Mouse (Mus musculus) testis, postnatal 10 days (tissue): ENCODE results near the gene Hras.

ENCODE experiments used
- DNase-seq: peaks from one replicate; pipeline ENCODE4 v3.0.0; 2021; ENCODE audit warnings: low spot score

Hras gene

DNA sequence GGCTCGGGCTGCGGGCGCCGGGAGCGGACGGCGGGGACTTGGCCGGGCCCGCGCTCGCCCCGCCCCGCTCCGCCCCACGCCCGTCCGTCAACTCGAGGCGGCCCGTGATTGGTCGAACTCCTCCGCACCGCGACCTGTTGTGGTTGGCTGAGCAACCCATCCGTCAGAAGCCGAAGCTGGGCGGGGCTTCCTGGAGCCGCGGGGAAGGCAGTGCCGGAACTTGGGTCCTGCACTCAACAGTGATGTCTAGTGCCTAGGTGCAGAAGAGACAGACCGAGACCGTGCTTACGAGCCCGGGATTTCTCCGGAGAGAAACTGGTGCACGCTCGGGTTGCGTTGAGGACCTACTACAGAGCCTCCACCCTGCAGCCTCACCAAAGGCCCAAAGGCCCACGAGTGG lies at the start of gene Hras, which contains the start of gene Lrrc56:
Hras (minus strand) TSS at position 58 of the 400 bp plus-strand sequence.
Lrrc56 (plus strand) TSS at position 210 of the 400 bp plus-strand sequence.
- peak; percentile 99 for DNase-seq

DNA sequence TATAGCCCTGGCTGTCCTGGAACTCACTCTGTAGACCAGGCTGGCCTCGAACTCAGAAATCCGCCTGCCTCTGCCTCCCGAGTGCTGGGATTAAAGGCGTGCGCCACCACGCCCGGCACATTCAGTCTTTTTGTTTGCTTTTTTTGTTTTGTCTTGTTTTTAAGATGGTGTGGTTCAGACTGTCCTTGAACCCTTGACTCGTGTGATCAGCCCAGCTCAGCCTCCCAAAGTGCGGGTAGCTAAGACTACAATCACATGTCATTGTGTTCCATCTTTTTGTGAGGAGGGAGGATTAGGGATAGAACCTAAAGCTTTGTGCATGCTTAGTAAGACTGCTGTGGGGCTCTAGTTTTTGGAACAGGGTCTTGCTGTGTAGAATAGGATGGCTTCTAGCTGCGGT lies 37.7 kb upstream of the Hras start:
- DNase-seq: no peak

- DNase-seq: no peak
Measured at GRCm38 (mm10) chr7:141231111-141231510, 37.3 kb upstream of the Hras start.

GRCm38 (mm10) chr7:141230570-141230969 lies 36.8 kb upstream of the Hras start:
- DNase-seq: no peak

DNA sequence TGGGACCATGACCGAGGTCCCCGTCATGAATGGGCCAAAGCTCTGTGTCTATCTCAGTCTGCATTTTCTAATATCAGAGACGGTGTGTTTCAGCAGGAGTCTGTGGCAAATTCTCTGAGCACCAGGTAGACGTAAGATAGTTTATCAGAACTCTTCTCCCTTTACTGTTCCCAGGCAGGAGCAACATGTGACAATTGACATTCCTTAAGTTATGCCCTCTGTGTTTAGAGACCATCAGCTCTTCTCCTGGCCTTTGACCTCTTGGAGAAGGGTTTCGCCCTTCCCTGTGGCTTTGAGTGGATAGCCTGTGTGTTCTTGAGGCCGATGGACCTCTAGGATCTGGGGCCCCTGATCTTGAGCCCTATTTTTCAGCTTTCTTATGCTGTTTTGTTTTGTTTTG lies 35.9 kb upstream of the Hras start:
- DNase-seq: no peak

DNA sequence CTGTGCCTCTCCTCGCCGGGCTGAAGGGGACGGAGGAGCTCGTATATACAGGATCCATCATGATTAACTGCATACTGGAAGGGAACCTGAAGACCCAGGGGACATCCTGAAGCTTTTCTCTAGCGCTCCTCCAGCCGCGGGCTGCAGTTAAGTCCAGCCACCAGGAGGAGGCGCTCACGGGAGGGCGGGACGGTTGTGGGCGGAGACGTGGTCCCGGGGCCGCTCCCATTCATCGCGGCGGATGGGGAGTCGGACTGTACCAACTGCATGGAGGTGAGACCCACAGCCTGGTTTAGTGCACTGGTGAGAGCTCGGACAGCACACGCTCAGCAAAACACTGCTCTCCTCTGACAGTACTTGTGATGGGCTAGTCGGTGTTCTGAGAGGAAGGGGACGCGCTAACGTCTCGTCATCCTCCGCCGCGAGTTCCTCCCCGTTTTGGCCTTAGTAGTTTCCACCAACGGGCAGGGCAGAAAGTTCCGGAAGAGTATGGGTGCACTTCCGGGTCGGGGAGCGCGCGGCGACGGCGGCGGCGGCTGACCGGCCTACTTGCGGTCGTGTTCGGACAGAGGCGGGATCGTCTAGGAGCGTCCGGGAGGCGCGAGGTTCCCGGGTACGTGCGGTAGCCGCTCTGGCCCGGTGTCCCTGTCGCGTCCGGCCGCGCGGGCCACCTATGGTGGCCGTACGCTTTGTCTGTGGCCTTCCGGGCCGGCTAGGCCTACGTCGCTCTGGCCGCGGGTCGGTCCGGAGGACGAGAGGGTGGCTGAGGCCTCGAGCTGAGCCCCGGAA lies 34.7 kb upstream of the Hras start, which contains the start of gene Phrf1:
Phrf1 (plus strand) TSS at position 506 of the 789 bp plus-strand sequence.
- peak; percentile 98 for DNase-seq

- no peak for DNase-seq
Measured at GRCm38 (mm10) chr7:141227796-141228195, 34.0 kb upstream of the Hras start.

DNA sequence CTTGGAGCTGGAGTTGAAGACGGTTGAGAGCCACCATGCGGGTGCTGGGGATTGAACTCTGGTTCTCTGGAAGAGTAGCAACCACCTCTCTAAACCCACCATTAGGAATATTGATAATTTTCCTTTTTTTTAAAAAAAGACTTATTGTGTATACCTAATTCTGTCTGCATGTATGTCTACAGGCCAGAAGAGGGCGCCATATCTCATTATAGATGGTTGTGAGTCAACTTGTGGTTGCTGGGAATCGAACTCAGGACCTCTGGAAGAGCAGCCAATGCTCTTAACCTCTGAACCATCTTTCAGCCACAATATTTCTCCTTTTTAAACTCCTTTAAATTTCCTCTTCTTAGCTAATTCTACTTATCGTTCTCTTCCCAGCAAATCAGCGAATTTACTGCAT lies 32.7 kb upstream of the Hras start:
- no peak for DNase-seq

DNA sequence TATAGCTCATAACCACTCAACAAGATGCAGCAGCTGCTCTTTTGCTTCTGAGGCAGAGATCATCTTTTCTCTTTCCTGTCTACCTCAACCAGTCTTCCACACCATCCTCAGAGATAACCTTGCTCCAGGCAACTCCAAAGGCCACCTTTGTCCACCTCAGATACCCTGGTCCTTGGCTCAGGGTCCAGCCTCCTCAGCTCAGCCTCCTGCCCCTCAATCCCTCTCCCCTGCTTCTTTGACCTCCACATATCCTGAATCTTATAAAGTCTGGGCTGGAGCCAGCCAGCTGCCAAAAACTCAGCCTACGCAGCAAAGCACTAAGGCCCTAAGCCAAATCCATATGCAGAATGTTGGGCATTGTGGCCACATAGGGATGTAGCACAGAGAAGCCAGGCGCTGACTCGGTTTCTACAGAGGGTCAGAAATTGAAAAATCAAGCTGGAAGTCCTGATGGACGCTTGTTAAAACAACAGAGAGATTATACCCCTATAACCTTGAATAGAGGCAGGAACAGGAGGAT lies 29.0 kb upstream of the Hras start:
- no peak for DNase-seq

- DNase-seq: no peak
Measured at GRCm38 (mm10) chr7:141222126-141222467, 28.3 kb upstream of the Hras start.

DNA sequence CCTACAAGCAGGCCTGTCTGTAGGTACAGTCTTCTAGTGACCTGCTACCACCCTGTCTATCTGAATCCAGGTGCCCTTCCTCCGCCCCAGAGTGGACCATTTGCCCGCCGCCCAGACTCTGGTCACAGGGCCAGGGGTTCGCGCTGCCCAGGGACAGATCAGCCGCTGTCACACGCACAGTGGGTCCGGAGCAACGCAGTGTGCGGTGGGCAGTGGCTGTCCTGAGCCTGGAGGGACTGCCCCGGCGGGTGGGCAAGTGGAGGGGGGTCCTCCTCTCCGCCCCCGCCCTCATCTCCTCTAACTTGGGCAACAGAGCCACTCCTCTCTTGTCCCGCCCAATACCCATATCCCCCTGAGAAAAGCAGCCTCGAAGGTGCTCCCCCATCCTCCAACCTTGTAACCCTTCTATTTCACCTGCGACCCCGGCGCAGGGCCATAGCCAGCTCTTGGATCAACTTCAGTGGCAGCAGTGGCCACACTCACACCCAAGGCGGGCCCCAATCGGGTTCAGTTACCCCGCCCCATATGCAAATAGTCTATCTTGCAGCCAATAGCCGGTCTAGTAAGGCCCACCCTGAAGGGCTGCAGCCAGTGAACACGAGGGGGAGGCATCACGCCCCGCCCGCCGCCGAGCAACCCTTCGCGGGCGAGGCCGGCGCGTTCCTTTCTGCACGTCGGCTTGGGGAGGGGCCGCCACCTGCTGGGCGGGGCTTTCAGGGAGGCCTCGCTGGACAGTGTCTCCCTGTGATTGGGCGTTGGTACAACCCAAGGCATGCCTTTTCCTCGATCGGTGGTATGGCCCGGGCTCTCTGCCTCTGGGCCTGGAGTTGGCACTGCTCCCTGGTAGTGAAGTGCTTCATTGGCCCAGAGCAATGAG lies 27.7 kb upstream of the Hras start:
- DNase-seq: peak; percentile 98

DNA sequence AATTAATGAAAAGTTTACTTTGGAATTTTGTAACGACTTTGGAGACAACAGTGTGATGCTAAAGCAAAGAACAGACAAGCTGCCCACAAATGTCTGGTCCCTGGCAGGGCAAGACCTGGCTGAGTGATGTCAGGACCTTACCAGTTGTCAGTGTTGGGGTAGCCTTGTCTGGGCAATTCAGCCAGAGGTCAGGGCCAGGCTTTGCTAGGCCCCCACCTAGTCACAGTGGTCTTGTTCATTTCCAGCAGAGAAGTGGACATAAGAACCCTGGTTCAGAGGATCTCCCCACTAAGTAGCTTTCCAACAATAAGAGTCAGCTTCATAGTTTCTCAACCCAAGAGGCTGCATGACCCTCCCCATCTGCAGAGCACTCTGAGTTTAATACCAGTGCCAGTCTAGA lies 26.6 kb upstream of the Hras start:
- no peak for DNase-seq

DNA sequence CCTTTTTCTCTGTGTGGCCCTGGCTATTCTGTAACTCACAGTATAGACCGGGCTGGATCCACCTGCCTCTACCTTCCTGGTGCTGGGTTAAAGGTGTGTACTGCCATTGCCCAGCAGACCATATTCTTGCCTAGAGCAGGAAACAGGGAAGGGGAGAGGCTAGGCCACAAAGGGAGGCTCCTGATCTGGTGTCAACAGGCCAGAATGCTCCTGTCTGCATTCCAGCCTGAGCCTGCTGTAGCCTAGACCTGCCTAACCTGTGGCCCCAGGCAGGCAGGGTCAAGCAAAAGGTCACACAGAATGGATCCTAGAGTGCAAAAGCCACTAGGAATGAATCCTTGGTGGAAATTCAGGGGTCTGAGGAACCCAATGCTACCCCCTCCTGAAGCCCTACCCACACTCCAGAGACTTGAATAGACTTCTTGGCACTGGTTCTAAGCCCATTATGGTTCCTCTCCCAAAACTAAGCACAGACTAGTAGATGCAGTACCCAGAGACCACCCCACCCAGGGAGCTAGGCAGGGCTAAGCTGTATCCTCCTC lies 25.8 kb upstream of the Hras start:
- DNase-seq: no peak

DNA sequence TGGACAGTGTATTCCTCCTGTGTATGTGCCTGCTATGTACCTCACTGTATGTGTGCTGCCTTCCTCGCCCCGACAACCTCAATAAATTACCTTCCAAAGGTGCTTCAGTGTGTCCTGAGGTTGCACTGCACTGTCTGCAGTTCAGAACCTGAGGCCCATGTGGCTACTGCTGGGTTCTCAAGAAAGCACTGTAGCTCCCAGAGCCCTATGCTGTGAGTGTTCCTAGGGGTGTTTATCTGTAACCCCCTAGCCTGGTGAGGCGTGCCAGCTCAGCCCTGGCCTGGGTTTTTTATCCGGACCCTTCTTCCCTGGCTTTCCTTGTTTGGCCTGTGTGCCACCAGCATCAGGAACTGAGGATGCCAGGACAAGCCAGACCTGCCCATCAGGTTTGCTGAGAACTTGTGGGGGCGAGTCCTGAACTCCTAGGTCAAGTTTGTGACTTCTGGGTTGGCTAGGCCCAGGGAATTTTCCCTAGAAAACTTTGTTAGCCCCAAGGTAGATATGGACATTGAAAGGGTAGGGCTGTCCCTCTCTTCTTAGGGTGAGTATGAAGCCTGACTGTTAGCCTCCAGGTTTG lies 24.8 kb upstream of the Hras start:
- no peak for DNase-seq

- no peak for DNase-seq
Measured at GRCm38 (mm10) chr7:141218141-141218540, 24.3 kb upstream of the Hras start.

- no peak for DNase-seq
Measured at GRCm38 (mm10) chr7:141217343-141218013, 23.7 kb upstream of the Hras start.

GRCm38 (mm10) chr7:141216894-141217293 lies 23.1 kb upstream of the Hras start:
- no peak for DNase-seq

DNA sequence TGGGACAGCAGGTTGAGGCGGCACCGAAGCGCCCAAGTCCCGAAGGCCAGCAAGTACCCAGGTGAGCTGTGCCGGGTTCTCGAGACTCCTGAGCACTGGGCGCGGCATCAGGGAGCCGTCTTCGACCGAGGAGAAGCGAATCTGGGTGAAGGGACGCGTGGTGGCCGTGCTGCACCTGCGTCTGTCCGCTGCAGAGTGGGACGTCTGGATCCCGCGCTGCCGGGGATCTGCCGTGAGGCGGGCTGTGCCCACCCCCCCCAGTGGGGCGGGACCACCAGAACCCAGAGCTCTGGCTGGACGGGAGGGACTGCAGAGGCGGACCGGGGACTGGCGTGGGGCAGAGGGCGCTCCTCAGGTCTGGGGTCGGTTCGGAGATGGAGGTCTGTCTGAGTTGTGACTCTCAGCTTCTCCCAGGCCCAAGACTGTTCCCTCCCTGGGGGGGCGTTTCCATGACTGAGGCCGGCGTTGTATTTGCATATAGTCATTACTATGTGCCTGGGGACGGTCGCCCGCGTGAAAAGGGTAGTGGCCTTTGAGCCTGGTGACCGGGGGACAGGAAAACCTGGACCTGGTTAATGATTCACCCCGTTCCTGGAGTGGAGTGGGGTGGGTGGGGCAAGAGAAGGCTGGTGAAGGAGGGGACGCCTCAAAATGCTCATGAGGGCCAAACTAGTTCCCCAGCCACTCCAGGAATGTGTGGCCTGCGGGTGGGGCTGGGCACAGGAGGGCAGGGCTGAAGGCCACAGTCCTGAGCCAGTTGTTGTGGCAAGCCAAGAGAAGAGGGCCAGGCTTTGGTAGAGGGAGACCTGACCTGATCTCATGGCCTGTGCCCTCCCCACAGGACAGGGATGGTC lies 22.3 kb upstream of the Hras start:
- DNase-seq: no peak

DNA sequence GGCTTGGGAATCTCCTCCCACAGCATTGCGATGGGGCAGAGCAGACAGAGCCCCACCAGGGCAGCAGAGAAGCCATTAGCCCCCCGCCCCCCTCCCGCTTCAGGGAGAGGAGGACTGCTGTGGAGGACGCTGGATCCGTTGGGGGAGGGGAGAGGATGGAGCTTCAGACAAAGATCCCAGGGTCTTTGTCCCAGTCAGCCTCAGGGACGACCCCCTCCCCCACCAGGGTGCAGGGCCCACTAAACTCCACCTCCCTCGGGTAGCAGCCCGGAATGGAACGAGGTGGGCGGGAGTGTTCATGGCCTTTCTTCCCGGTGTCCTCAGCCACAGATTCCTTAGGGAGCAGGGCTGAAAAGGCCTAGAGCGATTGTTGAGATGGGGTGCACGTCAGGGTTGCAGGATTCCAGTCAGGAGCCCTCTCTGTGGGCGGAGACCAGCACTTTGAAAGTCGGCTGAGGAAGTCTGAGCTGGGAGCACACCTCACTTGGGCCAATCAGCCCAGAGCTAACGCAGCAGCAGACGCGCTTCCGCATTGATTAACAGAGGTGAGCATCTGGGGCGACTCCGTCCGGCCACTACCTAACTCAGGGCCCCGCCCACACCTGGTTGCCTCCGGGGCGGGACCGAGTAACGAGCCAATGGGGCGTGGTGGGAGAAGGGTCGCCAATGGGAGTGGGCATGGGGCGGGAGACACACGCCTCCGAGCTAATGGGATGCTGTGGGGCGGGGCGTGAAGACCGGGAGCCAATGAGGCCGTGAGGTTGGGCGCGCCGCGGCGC lies 21.5 kb upstream of the Hras start, which contains the start of gene Rassf7:
Rassf7 (plus strand) TSS at position 760 of the 779 bp plus-strand sequence.
- DNase-seq: peak; percentile 93

GRCm38 (mm10) chr7:141214310-141214709 lies 20.5 kb upstream of the Hras start:
- peak; percentile 35 for DNase-seq
